Mouse (Mus musculus) myocyte (in vitro differentiated cells): ENCODE data around the gene Lgr6.

Source experiments
- MAX ChIP-seq: IDR thresholded peaks from one replicate; pipeline ENCODE4 v1.6.1; 2011; ENCODE audit warnings: low read depth, mild to moderate bottlenecking, control low read depth
- POLR2A ChIP-seq: IDR thresholded peaks from one replicate; pipeline ENCODE4 v1.6.1; 2011; ENCODE audit warnings: low read depth, mild to moderate bottlenecking, control low read depth, moderate library complexity; ENCODE audit not compliant: insufficient read length
- TCF12 ChIP-seq: IDR thresholded peaks from one replicate; pipeline ENCODE4 v1.6.1; 2011; ENCODE audit warnings: mild to moderate bottlenecking, control low read depth; ENCODE audit not compliant: poor library complexity, insufficient read depth, severe bottlenecking
- TCF3 ChIP-seq: IDR thresholded peaks from one replicate; pipeline ENCODE4 v1.6.1; 2011; ENCODE audit warnings: low read depth, control low read depth; ENCODE audit not compliant: insufficient read length

- no peak for TF ChIP-seq TCF3
- no peak for TF ChIP-seq TCF12
- TF ChIP-seq MAX: no peak
- TF ChIP-seq POLR2A: no peak
Observed at GRCm38 (mm10) chr1:135079021-135079420, 26.1 kb downstream of the Lgr6 start.
